Mouse (Mus musculus): ENCODE measurements around the gene Upk1b.

The Upk1b gene

GRCm38 (mm10) chr16:38742659-38743131 lies 57.4 kb downstream of the Upk1b start:
- TF ChIP-seq POU5F1 (IDR thresholded peaks at IDR 0.05; ENCODE audit: borderline replicate concordance, low read length): no peak
- TF ChIP-seq CTCF (conservative IDR thresholded peaks at IDR 0.05; ENCODE audit: low read length): no peak
- TF ChIP-seq NANOG (IDR thresholded peaks at IDR 0.05; ENCODE audit: borderline replicate concordance, low read length): no peak
- Histone ChIP-seq H3K4me1 (replicated peaks; ENCODE audit: low read depth, low read length) (peaks cover 9% of the 10 kb centered on the region; the same call in 1 of the 2 replicates), H3K27me3 (ENCODE audit: insufficient read depth, low read length) (peaks cover 35% of the 10 kb centered on the region), H3K4me3 (replicated peaks; ENCODE audit: low read length) (peak overlapping the region; percentile 85), H3K36me3 (ENCODE audit: insufficient read depth, low read length) (no peaks in the 10 kb centered on the region), H3K9me3 (ENCODE audit: low read length) (no peaks in the 10 kb centered on the region)

- H3K4me1 ChIP-seq (replicated peaks; ENCODE audit: low read depth, low read length): peaks cover 9% of the 10 kb centered on the region; the same call in 1 of the 2 replicates
Observed at GRCm38 (mm10) chr16:38742113-38742658, 57.9 kb downstream of the Upk1b start, which contains the start of gene B4galt4. Gene B4galt4, plus strand, starts transcription at chr16:38742264.

GRCm38 (mm10) chr16:38741204-38741903 lies 58.8 kb downstream of the Upk1b start:
- Histone ChIP-seq H3K4me3 (replicated peaks; ENCODE audit: low read length) (peak overlapping the region; percentile 85), H3K36me3 (ENCODE audit: insufficient read depth, low read length) (no peaks in the 10 kb centered on the region), H3K27me3 (ENCODE audit: insufficient read depth, low read length) (peaks cover 35% of the 10 kb centered on the region), H3K9me3 (ENCODE audit: low read length) (no peaks in the 10 kb centered on the region), H3K4me1 (replicated peaks; ENCODE audit: low read depth, low read length) (peaks cover 9% of the 10 kb centered on the region; the same call in 1 of the 2 replicates)
- no peak for TF ChIP-seq CTCF (conservative IDR thresholded peaks at IDR 0.05; ENCODE audit: low read length)
- TF ChIP-seq POU5F1 (IDR thresholded peaks at IDR 0.05; ENCODE audit: borderline replicate concordance, low read length): no peak
- no peak for TF ChIP-seq NANOG (IDR thresholded peaks at IDR 0.05; ENCODE audit: borderline replicate concordance, low read length)

More at GRCm38 (mm10) chr16:38742113-38742658, 57.9 kb downstream of the Upk1b start, which contains the start of gene B4galt4:
- no peak for TF ChIP-seq NANOG (IDR thresholded peaks at IDR 0.05; ENCODE audit: borderline replicate concordance, low read length)
- no peak for TF ChIP-seq CTCF (conservative IDR thresholded peaks at IDR 0.05; ENCODE audit: low read length)
- no peak for TF ChIP-seq POU5F1 (IDR thresholded peaks at IDR 0.05; ENCODE audit: borderline replicate concordance, low read length)
- Histone ChIP-seq H3K4me3 (replicated peaks; ENCODE audit: low read length) (peak within 1 kb of the TSS; percentile 85), H3K27me3 (ENCODE audit: insufficient read depth, low read length) (peaks cover 35% of the 10 kb centered on the region), H3K36me3 (ENCODE audit: insufficient read depth, low read length) (no peaks in the 10 kb centered on the region), H3K9me3 (ENCODE audit: low read length) (no peaks in the 10 kb centered on the region)

- H3K9me3 ChIP-seq (ENCODE audit: low read length): no peaks in the 10 kb centered on the region
- TF ChIP-seq NANOG (IDR thresholded peaks at IDR 0.05; ENCODE audit: borderline replicate concordance, low read length) (no peak), POU5F1 (IDR thresholded peaks at IDR 0.05; ENCODE audit: borderline replicate concordance, low read length) (no peak), CTCF (conservative IDR thresholded peaks at IDR 0.05; ENCODE audit: low read length) (no peak)
- no peaks in the 10 kb centered on the region for H3K36me3 ChIP-seq (ENCODE audit: insufficient read depth, low read length)
- H3K4me1 ChIP-seq (replicated peaks; ENCODE audit: low read depth, low read length): no peaks in the 10 kb centered on the region
- H3K4me3 ChIP-seq (replicated peaks; ENCODE audit: low read length): no peak overlapping the region
- H3K27me3 ChIP-seq (ENCODE audit: insufficient read depth, low read length): peaks cover 5% of the 10 kb centered on the region; the same call in 1 of the 2 replicates
Observed at GRCm38 (mm10) chr16:38730921-38731320, 69.2 kb downstream of the Upk1b start.

GRCm38 (mm10) chr16:38729610-38730288 lies 70.4 kb downstream of the Upk1b start:
- peaks cover 8% of the 10 kb centered on the region for H3K4me1 ChIP-seq (replicated peaks; ENCODE audit: low read depth, low read length)
- TF ChIP-seq POU5F1 (IDR thresholded peaks at IDR 0.05; ENCODE audit: borderline replicate concordance, low read length) (no peak), CTCF (conservative IDR thresholded peaks at IDR 0.05; ENCODE audit: low read length) (peak; percentile 28)

GRCm38 (mm10) chr16:38729139-38729538 lies 71.0 kb downstream of the Upk1b start:
- TF ChIP-seq NANOG (IDR thresholded peaks at IDR 0.05; ENCODE audit: borderline replicate concordance, low read length): no peak
- H3K4me1 ChIP-seq (replicated peaks; ENCODE audit: low read depth, low read length): peaks cover 8% of the 10 kb centered on the region
- no peaks in the 10 kb centered on the region for H3K36me3 ChIP-seq (ENCODE audit: insufficient read depth, low read length)
- no peak overlapping the region for H3K4me3 ChIP-seq (replicated peaks; ENCODE audit: low read length)
- peaks cover 13% of the 10 kb centered on the region; the same call in 1 of the 2 replicates for H3K27me3 ChIP-seq (ENCODE audit: insufficient read depth, low read length)
- 0 out of 2 replicates have a peak, but pooled peaks cover 4% of the 10 kb centered on the region for H3K9me3 ChIP-seq (ENCODE audit: low read length)

More at GRCm38 (mm10) chr16:38729610-38730288, 70.4 kb downstream of the Upk1b start:
- peaks cover 7% of the 10 kb centered on the region; the same call in 1 of the 2 replicates for H3K27me3 ChIP-seq (ENCODE audit: insufficient read depth, low read length)
- no peaks in the 10 kb centered on the region for H3K9me3 ChIP-seq (ENCODE audit: low read length)
- no peaks in the 10 kb centered on the region for H3K36me3 ChIP-seq (ENCODE audit: insufficient read depth, low read length)
- no peak overlapping the region for H3K4me3 ChIP-seq (replicated peaks; ENCODE audit: low read length)

GRCm38 (mm10) chr16:38728576-38729132 lies 71.5 kb downstream of the Upk1b start:
- peaks cover 8% of the 10 kb centered on the region for H3K4me1 ChIP-seq (replicated peaks; ENCODE audit: low read depth, low read length)
- TF ChIP-seq CTCF (conservative IDR thresholded peaks at IDR 0.05; ENCODE audit: low read length) (no peak), POU5F1 (IDR thresholded peaks at IDR 0.05; ENCODE audit: borderline replicate concordance, low read length) (no peak), NANOG (IDR thresholded peaks at IDR 0.05; ENCODE audit: borderline replicate concordance, low read length) (no peak)
- 0 out of 2 replicates have a peak, but pooled peaks cover 5% of the 10 kb centered on the region for H3K9me3 ChIP-seq (ENCODE audit: low read length)
- H3K4me3 ChIP-seq (replicated peaks; ENCODE audit: low read length): no peak overlapping the region
- no peaks in the 10 kb centered on the region for H3K36me3 ChIP-seq (ENCODE audit: insufficient read depth, low read length)
- peaks cover 13% of the 10 kb centered on the region; the same call in 1 of the 2 replicates for H3K27me3 ChIP-seq (ENCODE audit: insufficient read depth, low read length)

- TF ChIP-seq CTCF (conservative IDR thresholded peaks at IDR 0.05; ENCODE audit: low read length) (no peak), POU5F1 (IDR thresholded peaks at IDR 0.05; ENCODE audit: borderline replicate concordance, low read length) (no peak), NANOG (IDR thresholded peaks at IDR 0.05; ENCODE audit: borderline replicate concordance, low read length) (no peak)
Observed at GRCm38 (mm10) chr16:38724974-38725373, 75.2 kb downstream of the Upk1b start.

More at GRCm38 (mm10) chr16:38724974-38725373, 75.2 kb downstream of the Upk1b start:
- Histone ChIP-seq H3K4me3 (replicated peaks; ENCODE audit: low read length) (no peak overlapping the region), H3K36me3 (ENCODE audit: insufficient read depth, low read length) (no peaks in the 10 kb centered on the region), H3K4me1 (replicated peaks; ENCODE audit: low read depth, low read length) (peaks cover 8% of the 10 kb centered on the region), H3K9me3 (ENCODE audit: low read length) (0 out of 2 replicates have a peak, but pooled peaks cover 5% of the 10 kb centered on the region), H3K27me3 (ENCODE audit: insufficient read depth, low read length) (peaks cover 31% of the 10 kb centered on the region)

Measured in E14TG2a.4 (cell line).